Mouse (Mus musculus): ENCODE measurements around the gene Serinc4. TPM values are rescaled to one million over a fixed set of nuclear protein-coding genes. Genes with fewer than 3 reads are reported as not detected.
A peak's percentile ranks its signal among the peaks of the same experiment; 100 is the strongest.

The Serinc4 gene
- total and polyA plus RNA-seq, 3 experiments, result 0.38 to 1.2 TPM; not detected in 1

- Histone ChIP-seq H3K4me1 (ENCODE audit: control insufficient read depth in 1 of 2, insufficient read depth in 2 of 2, low read length in 2 of 2) (peaks cover 7 to 8% of the 10 kb centered on the region in 2 experiments), H3K36me3 (ENCODE audit: control insufficient read depth in 1 of 2, insufficient read depth in 2 of 2, low read length in 2 of 2) (peaks cover 0 to 20% of the 10 kb centered on the region in 2 experiments; a peak in 2 of 4 replicates), H3K27me3 (ENCODE audit: control insufficient read depth in 1 of 2, insufficient read depth in 2 of 2, low read length in 2 of 2) (no peaks in the 10 kb centered on the region), H3K9ac (ENCODE audit: control insufficient read depth, low read depth, low read length, poor library complexity, severe bottlenecking) (no peak overlapping the region), H3K79me2 (ENCODE audit: control insufficient read depth, insufficient read depth, low read length, poor library complexity) (peaks cover 18% of the 10 kb centered on the region), H3K9me3 (replicated peaks; ENCODE audit: insufficient read depth, low read length) (no peaks in the 10 kb centered on the region), H3K4me3 (ENCODE audit: control insufficient read depth in 1 of 2, insufficient read depth in 1 of 2, low read depth in 2 of 2, low read length in 2 of 2) (no peak overlapping the region), H3K27ac (ENCODE audit: control insufficient read depth, low read depth, low read length) (no peak overlapping the region)
- DNase-seq (ENCODE audit: low read depth, low spot score), result no peak
- no peak for TF ChIP-seq MAZ (IDR thresholded peaks at IDR 0.05; ENCODE audit: low read depth, low read length)
- no peak for TF ChIP-seq POLR2AphosphoS2 (IDR thresholded peaks at IDR 0.05; ENCODE audit: low read length)
Measured at GRCm38 (mm10) chr2:121455534-121455933, 1.0 kb downstream of the Serinc4 start.

GRCm38 (mm10) chr2:121453917-121454316 is 2.7 kb downstream of the Serinc4 start:
- no peaks in the 10 kb centered on the region for H3K27me3 ChIP-seq (ENCODE audit: control insufficient read depth in 1 of 2, insufficient read depth in 2 of 2, low read length in 2 of 2)
- peaks cover 8 to 12% of the 10 kb centered on the region in 2 experiments for H3K4me1 ChIP-seq (ENCODE audit: control insufficient read depth in 1 of 2, insufficient read depth in 2 of 2, low read length in 2 of 2)
- no peak for DNase-seq (ENCODE audit: low read depth, low spot score)
- no peak overlapping the region for H3K27ac ChIP-seq (ENCODE audit: control insufficient read depth, low read depth, low read length)
- H3K9ac ChIP-seq (ENCODE audit: control insufficient read depth, low read depth, low read length, poor library complexity, severe bottlenecking), result no peak overlapping the region
- peaks cover 31% of the 10 kb centered on the region for H3K79me2 ChIP-seq (ENCODE audit: control insufficient read depth, insufficient read depth, low read length, poor library complexity)
- peaks cover 0 to 22% of the 10 kb centered on the region in 2 experiments; a peak in 2 of 4 replicates for H3K36me3 ChIP-seq (ENCODE audit: control insufficient read depth in 1 of 2, insufficient read depth in 2 of 2, low read length in 2 of 2)
- no peak overlapping the region for H3K4me3 ChIP-seq (ENCODE audit: control insufficient read depth in 1 of 2, insufficient read depth in 1 of 2, low read depth in 2 of 2, low read length in 2 of 2)
- TF ChIP-seq CHD1 (IDR thresholded peaks at IDR 0.05; ENCODE audit: low read depth, low read length) (no peak), POLR2A (IDR thresholded peaks at IDR 0.05; ENCODE audit: control insufficient read depth in 1 of 2, insufficient read depth in 1 of 2, low read depth in 1 of 2, low read length in 2 of 2, poor library complexity in 1 of 2) (peak in 1 of 2 experiments; percentile 23; a peak in 1 of 4 replicates), POLR2AphosphoS2 (IDR thresholded peaks at IDR 0.05; ENCODE audit: low read length) (0 out of 2 replicates have a peak, but pooled peaks have one; percentile 40), CTCF (IDR thresholded peaks at IDR 0.05 in 2 of 3, conservative IDR thresholded peaks at IDR 0.05 in 1 of 3; ENCODE audit: control insufficient read depth in 1 of 3, insufficient read depth in 1 of 3, low read depth in 2 of 3, low read length in 3 of 3, poor library complexity in 1 of 3, severe bottlenecking in 1 of 3) (no peak), ETS1 (IDR thresholded peaks at IDR 0.05; ENCODE audit: low read depth, low read length) (no peak)
- no peaks in the 10 kb centered on the region for H3K9me3 ChIP-seq (replicated peaks; ENCODE audit: insufficient read depth, low read length)

- no peaks in the 10 kb centered on the region for H3K27me3 ChIP-seq (ENCODE audit: control insufficient read depth in 1 of 2, insufficient read depth in 2 of 2, low read length in 2 of 2)
- no peaks in the 10 kb centered on the region for H3K9me3 ChIP-seq (replicated peaks; ENCODE audit: insufficient read depth, low read length)
- no peak within 1 kb of the TSS for H3K27ac ChIP-seq (ENCODE audit: control insufficient read depth, low read depth, low read length)
- H3K79me2 ChIP-seq (ENCODE audit: control insufficient read depth, insufficient read depth, low read length, poor library complexity), result peaks cover 26% of the 10 kb centered on the region
- peaks cover 6 to 12% of the 10 kb centered on the region in 2 experiments for H3K4me1 ChIP-seq (ENCODE audit: control insufficient read depth in 1 of 2, insufficient read depth in 2 of 2, low read length in 2 of 2)
- H3K9ac ChIP-seq (ENCODE audit: control insufficient read depth, low read depth, low read length, poor library complexity, severe bottlenecking), result no peak within 1 kb of the TSS
- no peak for DNase-seq (ENCODE audit: low read depth, low spot score)
- TF ChIP-seq USF1 (IDR thresholded peaks at IDR 0.05; ENCODE audit: low read depth, low read length) (no peak), TBP (IDR thresholded peaks at IDR 0.05; ENCODE audit: low read depth, low read length) (no peak), GATA1 (IDR thresholded peaks at IDR 0.05; ENCODE audit: low read depth, low read length) (no peak), MXI1 (IDR thresholded peaks at IDR 0.05; ENCODE audit: low read depth, low read length) (no peak), RCOR1 (IDR thresholded peaks at IDR 0.05; ENCODE audit: low read depth, low read length) (no peak), MAX (IDR thresholded peaks at IDR 0.05; ENCODE audit: low read length) (no peak), POLR2AphosphoS2 (IDR thresholded peaks at IDR 0.05; ENCODE audit: low read length) (no peak), POLR2AphosphoS5 (IDR thresholded peaks at IDR 0.05; ENCODE audit: borderline replicate concordance, low read depth, low read length) (no peak), HCFC1 (IDR thresholded peaks at IDR 0.05; ENCODE audit: low read depth, low read length) (no peak), NRF1 (IDR thresholded peaks at IDR 0.05; ENCODE audit: insufficient read depth, low read depth, low read length, poor library complexity, severe bottlenecking) (no peak), ETS1 (IDR thresholded peaks at IDR 0.05; ENCODE audit: low read depth, low read length) (no peak), SMC3 (IDR thresholded peaks at IDR 0.05; ENCODE audit: low read depth, low read length) (no peak), MYB (IDR thresholded peaks at IDR 0.05; ENCODE audit: low read depth, low read length) (no peak), TAL1 (IDR thresholded peaks at IDR 0.05; ENCODE audit: low read length) (no peak), MEF2A (IDR thresholded peaks at IDR 0.05; ENCODE audit: extremely low read depth, insufficient replicate concordance, low read depth, low read length, poor library complexity, severe bottlenecking) (no peak), BHLHE40 (IDR thresholded peaks at IDR 0.05; ENCODE audit: borderline replicate concordance, low read depth, low read length) (no peak), USF2 (IDR thresholded peaks at IDR 0.05; ENCODE audit: borderline replicate concordance in 1 of 2, insufficient read depth in 1 of 2, low read depth in 1 of 2, low read length in 2 of 2) (no peak), CTCF (IDR thresholded peaks at IDR 0.05 in 2 of 3, conservative IDR thresholded peaks at IDR 0.05 in 1 of 3; ENCODE audit: control insufficient read depth in 1 of 3, insufficient read depth in 1 of 3, low read depth in 2 of 3, low read length in 3 of 3, poor library complexity in 1 of 3, severe bottlenecking in 1 of 3) (no peak), JUND (IDR thresholded peaks at IDR 0.05; ENCODE audit: low read depth, low read length) (no peak)
- peaks cover 0 to 17% of the 10 kb centered on the region in 2 experiments; a peak in 2 of 4 replicates for H3K36me3 ChIP-seq (ENCODE audit: control insufficient read depth in 1 of 2, insufficient read depth in 2 of 2, low read length in 2 of 2)
- no peak within 1 kb of the TSS for H3K4me3 ChIP-seq (ENCODE audit: control insufficient read depth in 1 of 2, insufficient read depth in 1 of 2, low read depth in 2 of 2, low read length in 2 of 2)
Measured at GRCm38 (mm10) chr2:121452990-121453389, 3.6 kb downstream of the Serinc4 start, which contains the start of gene Hypk. Gene Hypk (plus strand): TSS chr2:121453290.
